Mouse (Mus musculus): ENCODE measurements at regions not wholly inside any gene's neighbourhood (a gene's known extent, or its start where the extent isn't known, plus 50 kb on each side); places are given as distances from the start of the nearest gene placed in this dataset.

GRCm38 (mm10) chr14:106520808-106521207 lies 414.8 kb downstream of the Trim52 start:
- TF ChIP-seq CTCF (IDR thresholded peaks at IDR 0.05; ENCODE audit: control insufficient read depth, insufficient read depth, insufficient read length) (no peak), MYOG (IDR thresholded peaks at IDR 0.05; ENCODE audit: control insufficient read depth, extremely low read depth, insufficient read length) (no peak), MAX (IDR thresholded peaks at IDR 0.05) (no peak)
